ENCODE assay signal across 26 mouse cellular contexts in genomic region chr7:58924975-58925374, GRCm38 (mm10).
"Had no signal": no experiment of that assay in that cellular context is flagged by ENCODE, and none has a peak within 500 bp of the region (broad histone marks: within the 10 kb centered on the region; RNA-seq: fewer than 3 reads in every experiment).

No protein-coding gene starts in this region.

- H3K4me1 ChIP-seq: heart, embryonic 10.5 days; heart, embryonic 12.5 days; hindbrain, embryonic 10.5 days; hindbrain, embryonic 12.5 days; intestine, embryonic 15.5 days; limb, embryonic 13.5 days; limb, embryonic 15.5 days; liver, embryonic 12.5 days had no signal

- H3K27me3 ChIP-seq: heart, embryonic 12.5 days; hindbrain, embryonic 12.5 days; intestine, embryonic 15.5 days; limb, embryonic 13.5 days; limb, embryonic 15.5 days; liver, embryonic 12.5 days had no signal

- H3K4me2 ChIP-seq: heart, embryonic 12.5 days; hindbrain, embryonic 12.5 days; hindbrain, embryonic 14.5 days; intestine, embryonic 15.5 days; limb, embryonic 13.5 days; limb, embryonic 15.5 days; liver, embryonic 12.5 days had no signal

- DNase-seq: gastrocnemius, adult 2 months; gastrocnemius, postnatal 10 days; gastrocnemius, postnatal 25 days; heart, adult 18-20 months; heart, postnatal 10 days; heart, postnatal 4 days; kidney, adult 18-20 months; kidney, adult 8-10 months; kidney, postnatal 10 days; kidney, postnatal 25 days; layer of hippocampus, adult 9-11 months; layer of hippocampus, postnatal 36 days; left cerebral cortex, postnatal 4 days had no signal

- H3K27ac ChIP-seq: gastrocnemius, adult 2 months; heart, embryonic 10.5 days; hindbrain, embryonic 10.5 days; hindbrain, embryonic 12.5 days; hindbrain, embryonic 14.5 days; intestine, embryonic 15.5 days; limb, embryonic 13.5 days; limb, embryonic 15.5 days; liver, embryonic 12.5 days; liver, embryonic 14.5 days had no signal

- ATAC-seq: hindbrain, embryonic 16.5 days; inflammation-experienced regulatory T-cells, adult 6 months; intestine, embryonic 15.5 days; intestine, postnatal 0 days; liver, embryonic 12.5 days had no signal

- H3K9ac ChIP-seq: heart, embryonic 12.5 days; hindbrain, embryonic 12.5 days; hindbrain, embryonic 14.5 days; intestine, embryonic 15.5 days; limb, embryonic 13.5 days; limb, embryonic 15.5 days; liver, embryonic 12.5 days; liver, embryonic 14.5 days had no signal

- H3K36me3 ChIP-seq: heart, embryonic 10.5 days; heart, embryonic 12.5 days; hindbrain, embryonic 10.5 days; hindbrain, embryonic 12.5 days; intestine, embryonic 15.5 days; limb, embryonic 13.5 days; limb, embryonic 15.5 days; liver, embryonic 12.5 days had no signal

- H3K9me3 ChIP-seq: heart, embryonic 10.5 days; heart, embryonic 12.5 days; hindbrain, embryonic 10.5 days; hindbrain, embryonic 12.5 days; intestine, embryonic 15.5 days; limb, embryonic 13.5 days; limb, embryonic 15.5 days had no signal

- H3K4me3 ChIP-seq: gastrocnemius, adult 2 months; heart, embryonic 10.5 days; heart, embryonic 12.5 days; hindbrain, embryonic 10.5 days; hindbrain, embryonic 12.5 days; intestine, embryonic 15.5 days; limb, embryonic 13.5 days; limb, embryonic 15.5 days; liver, embryonic 12.5 days had no signal
